Mouse (Mus musculus): ENCODE measurements at regions not wholly inside any gene's neighbourhood (a gene's known extent, or its start where the extent isn't known, plus 50 kb on each side); places are given as distances from the start of the nearest gene placed in this dataset.

DNA sequence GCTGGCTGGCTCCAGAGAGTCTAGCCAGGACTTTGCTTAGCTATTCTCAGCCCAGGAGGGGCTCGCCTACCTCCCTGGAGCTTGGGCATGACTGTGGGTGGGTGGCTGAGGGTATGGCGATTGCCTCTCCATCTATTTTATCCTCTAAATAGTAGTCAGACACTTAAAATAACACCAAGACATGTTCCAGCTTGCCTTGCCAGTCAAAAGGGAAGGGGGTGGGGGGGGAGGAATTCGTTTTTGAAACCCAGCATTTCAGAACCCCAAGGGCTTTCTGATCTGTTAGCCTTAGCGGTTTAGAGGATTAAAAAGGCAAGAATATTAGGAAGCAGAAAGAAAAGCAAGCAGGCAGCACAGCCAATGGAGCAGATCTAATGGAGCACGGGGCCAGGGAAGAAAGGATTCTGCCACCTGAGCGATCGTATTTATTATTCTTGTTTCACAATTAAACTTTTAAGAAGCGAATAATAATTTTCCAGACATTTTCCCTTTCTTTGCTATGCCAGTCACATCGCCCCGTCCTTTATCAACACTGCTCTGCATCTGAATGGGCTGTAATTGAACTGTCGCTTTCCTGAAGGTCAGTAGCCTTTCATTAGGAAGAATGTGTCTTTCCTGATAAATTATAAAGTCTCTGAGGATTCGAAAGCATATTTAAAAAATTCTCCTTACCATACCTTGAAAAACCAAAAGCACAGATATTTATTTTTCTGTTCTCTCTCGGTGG, 417.3 kb upstream of the Id4 start:
- TF ChIP-seq USF1 (IDR thresholded peaks at IDR 0.05; ENCODE audit: low read depth) (no peak), MAX (IDR thresholded peaks at IDR 0.05) (no peak), CTCF (IDR thresholded peaks at IDR 0.05; ENCODE audit: control insufficient read depth, insufficient read depth, insufficient read length) (no peak), MYOD1 (IDR thresholded peaks at IDR 0.05; ENCODE audit: control insufficient read depth, insufficient read length, low read depth) (no peak), MYOG (IDR thresholded peaks at IDR 0.05; ENCODE audit: control insufficient read depth, extremely low read depth, insufficient read length) (no peak), FOSL1 (IDR thresholded peaks at IDR 0.05; ENCODE audit: insufficient read depth, low read length, poor library complexity, severe bottlenecking) (no peak), CEBPB (IDR thresholded peaks at IDR 0.05; ENCODE audit: low read depth) (no peak)
- H3K27me3 ChIP-seq (ENCODE audit: control insufficient read depth, insufficient read depth, insufficient read length), result peaks cover 3% of the 10 kb centered on the region
- no peak overlapping the region for H3ac ChIP-seq (ENCODE audit: control insufficient read depth, insufficient read length, low read depth)
- H3K79me2 ChIP-seq (ENCODE audit: control insufficient read depth, insufficient read depth), result no peaks in the 10 kb centered on the region
- H3K36me3 ChIP-seq (ENCODE audit: control insufficient read depth, insufficient read depth), result no peaks in the 10 kb centered on the region
- no peak overlapping the region for H3K4me3 ChIP-seq (ENCODE audit: insufficient read depth, poor library complexity, severe bottlenecking)
- no peaks in the 10 kb centered on the region for H3K79me3 ChIP-seq (ENCODE audit: low read depth)

DNA sequence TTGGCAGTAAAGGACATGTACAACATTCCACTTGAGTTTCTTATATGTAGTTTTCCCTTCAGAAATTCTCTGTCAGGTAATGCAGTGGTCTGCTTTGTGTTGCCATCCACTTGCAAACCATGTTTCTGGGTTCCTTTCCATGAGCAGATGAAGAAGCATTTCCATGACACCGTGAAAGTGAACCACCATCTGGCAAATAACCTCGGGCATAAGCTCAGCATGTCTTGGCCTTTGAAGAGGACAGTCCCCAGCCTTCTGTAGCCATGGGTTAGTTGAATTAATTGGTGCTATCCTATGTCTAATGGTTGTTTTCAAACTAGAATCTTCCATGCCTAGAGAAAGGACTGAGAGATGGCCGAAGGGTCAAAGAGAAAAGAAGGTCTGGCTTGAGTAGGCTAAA, 414.3 kb upstream of the Id4 start:
- H3ac ChIP-seq (ENCODE audit: control insufficient read depth, insufficient read length, low read depth), result no peak overlapping the region
- no peaks in the 10 kb centered on the region for H3K79me2 ChIP-seq (ENCODE audit: control insufficient read depth, insufficient read depth)
- no peak overlapping the region for H3K4me3 ChIP-seq (ENCODE audit: insufficient read depth, poor library complexity, severe bottlenecking)
- H3K27me3 ChIP-seq (ENCODE audit: control insufficient read depth, insufficient read depth, insufficient read length), result peaks cover 3% of the 10 kb centered on the region
- H3K36me3 ChIP-seq (ENCODE audit: control insufficient read depth, insufficient read depth), result no peaks in the 10 kb centered on the region
- H3K79me3 ChIP-seq (ENCODE audit: low read depth), result no peaks in the 10 kb centered on the region
- TF ChIP-seq MYOD1 (IDR thresholded peaks at IDR 0.05; ENCODE audit: control insufficient read depth, insufficient read length, low read depth), result no peak
- TF ChIP-seq MAX (IDR thresholded peaks at IDR 0.05), result no peak
- TF ChIP-seq USF1 (IDR thresholded peaks at IDR 0.05; ENCODE audit: low read depth), result no peak
- TF ChIP-seq MYOG (IDR thresholded peaks at IDR 0.05; ENCODE audit: control insufficient read depth, extremely low read depth, insufficient read length), result no peak
- TF ChIP-seq FOSL1 (IDR thresholded peaks at IDR 0.05; ENCODE audit: insufficient read depth, low read length, poor library complexity, severe bottlenecking), result no peak
- no peak for TF ChIP-seq CEBPB (IDR thresholded peaks at IDR 0.05; ENCODE audit: low read depth)
- no peak for TF ChIP-seq CTCF (IDR thresholded peaks at IDR 0.05; ENCODE audit: control insufficient read depth, insufficient read depth, insufficient read length)

DNA sequence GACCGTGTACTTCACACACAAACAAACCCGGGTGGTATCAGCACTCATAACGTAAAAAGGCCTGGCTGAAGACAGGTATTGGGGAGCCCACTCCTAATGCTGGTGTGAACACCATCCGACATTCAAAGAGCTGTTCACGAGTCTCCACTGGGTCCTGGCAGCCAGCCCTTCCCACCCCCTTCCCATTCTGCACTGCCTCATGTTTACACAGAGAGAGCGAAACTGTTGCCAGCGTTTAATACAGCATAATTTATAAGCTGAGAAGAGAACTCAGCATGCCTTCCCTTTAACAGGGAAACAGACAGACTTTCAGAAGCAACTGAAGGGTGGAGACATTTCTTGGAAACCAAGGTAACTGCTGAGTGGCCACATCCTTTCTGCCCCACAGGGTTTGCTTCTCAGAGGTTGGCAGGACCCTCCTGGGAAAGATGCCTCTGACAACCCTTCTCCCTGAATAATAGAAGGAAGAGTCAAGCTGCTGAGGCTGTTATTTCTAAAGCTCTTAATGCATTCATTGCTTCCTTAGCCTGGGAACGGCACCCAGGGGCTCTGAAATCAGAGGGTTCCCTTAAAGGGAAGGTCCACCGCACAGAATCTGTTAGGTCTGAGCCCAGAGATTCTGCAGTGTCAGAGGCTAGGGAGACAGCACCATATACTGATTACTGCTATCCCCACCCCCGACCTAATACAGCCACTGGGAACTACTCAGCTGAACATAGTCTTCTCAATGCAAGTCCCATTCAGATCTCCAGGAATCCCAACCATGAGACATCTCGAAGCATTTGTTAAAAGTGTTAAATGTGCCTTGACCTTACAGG, 412.4 kb upstream of the Id4 start:
- H3ac ChIP-seq (ENCODE audit: control insufficient read depth, insufficient read length, low read depth), result no peak overlapping the region
- H3K79me3 ChIP-seq (ENCODE audit: low read depth), result no peaks in the 10 kb centered on the region
- no peaks in the 10 kb centered on the region for H3K79me2 ChIP-seq (ENCODE audit: control insufficient read depth, insufficient read depth)
- no peak for TF ChIP-seq FOSL1 (IDR thresholded peaks at IDR 0.05; ENCODE audit: insufficient read depth, low read length, poor library complexity, severe bottlenecking)
- no peak for TF ChIP-seq CTCF (IDR thresholded peaks at IDR 0.05; ENCODE audit: control insufficient read depth, insufficient read depth, insufficient read length)
- no peak for TF ChIP-seq USF1 (IDR thresholded peaks at IDR 0.05; ENCODE audit: low read depth)
- TF ChIP-seq MAX (IDR thresholded peaks at IDR 0.05), result no peak
- no peak for TF ChIP-seq CEBPB (IDR thresholded peaks at IDR 0.05; ENCODE audit: low read depth)
- TF ChIP-seq MYOD1 (IDR thresholded peaks at IDR 0.05; ENCODE audit: control insufficient read depth, insufficient read length, low read depth), result no peak
- TF ChIP-seq MYOG (IDR thresholded peaks at IDR 0.05; ENCODE audit: control insufficient read depth, extremely low read depth, insufficient read length), result no peak
- peaks cover 3% of the 10 kb centered on the region for H3K27me3 ChIP-seq (ENCODE audit: control insufficient read depth, insufficient read depth, insufficient read length)
- no peak overlapping the region for H3K4me3 ChIP-seq (ENCODE audit: insufficient read depth, poor library complexity, severe bottlenecking)
- H3K36me3 ChIP-seq (ENCODE audit: control insufficient read depth, insufficient read depth), result no peaks in the 10 kb centered on the region

DNA sequence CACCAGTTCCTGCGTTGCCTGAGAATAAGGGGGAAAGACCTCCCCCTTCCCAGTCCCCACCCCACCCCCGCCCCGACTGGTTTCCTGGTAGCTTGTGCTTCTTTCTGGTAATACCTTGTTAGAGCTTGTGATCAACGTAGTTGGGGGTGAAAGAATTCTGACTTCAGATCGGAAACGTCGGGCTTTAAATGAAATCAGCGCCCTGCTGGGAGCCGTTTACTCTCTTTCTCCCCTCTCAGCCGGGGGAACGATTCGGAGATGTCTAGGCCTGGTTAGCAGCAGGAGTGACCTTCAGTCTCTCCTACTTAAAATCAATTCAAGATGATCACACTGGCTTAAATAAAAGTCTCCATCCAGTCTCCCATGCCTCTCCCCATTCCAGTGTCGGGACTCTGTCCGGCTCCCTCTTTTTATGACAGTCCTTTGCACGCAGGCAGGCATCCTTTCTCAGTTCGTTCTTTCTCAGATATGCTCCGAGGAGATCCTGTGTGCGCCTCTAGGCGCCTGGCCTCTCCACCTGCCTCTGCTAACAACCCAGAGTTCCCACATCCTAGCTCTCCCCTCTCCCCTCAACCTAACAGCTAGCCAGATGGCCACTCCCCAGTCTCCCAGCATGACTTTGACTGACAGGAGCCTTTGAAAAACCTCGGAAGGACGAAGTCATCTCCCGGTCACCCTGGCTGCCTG, 405.5 kb upstream of the Id4 start:
- no peak overlapping the region for H3K4me3 ChIP-seq (ENCODE audit: insufficient read depth, poor library complexity, severe bottlenecking)
- H3K27me3 ChIP-seq (ENCODE audit: control insufficient read depth, insufficient read depth, insufficient read length), result peaks cover 5% of the 10 kb centered on the region
- H3K36me3 ChIP-seq (ENCODE audit: control insufficient read depth, insufficient read depth), result no peaks in the 10 kb centered on the region
- no peak overlapping the region for H3ac ChIP-seq (ENCODE audit: control insufficient read depth, insufficient read length, low read depth)
- no peaks in the 10 kb centered on the region for H3K79me2 ChIP-seq (ENCODE audit: control insufficient read depth, insufficient read depth)
- H3K79me3 ChIP-seq (ENCODE audit: low read depth), result no peaks in the 10 kb centered on the region
- TF ChIP-seq CEBPB (IDR thresholded peaks at IDR 0.05; ENCODE audit: low read depth) (no peak), MYOD1 (IDR thresholded peaks at IDR 0.05; ENCODE audit: control insufficient read depth, insufficient read length, low read depth) (no peak), USF1 (IDR thresholded peaks at IDR 0.05; ENCODE audit: low read depth) (no peak), MAX (IDR thresholded peaks at IDR 0.05) (no peak), CTCF (IDR thresholded peaks at IDR 0.05; ENCODE audit: control insufficient read depth, insufficient read depth, insufficient read length) (no peak), MYOG (IDR thresholded peaks at IDR 0.05; ENCODE audit: control insufficient read depth, extremely low read depth, insufficient read length) (no peak)

DNA sequence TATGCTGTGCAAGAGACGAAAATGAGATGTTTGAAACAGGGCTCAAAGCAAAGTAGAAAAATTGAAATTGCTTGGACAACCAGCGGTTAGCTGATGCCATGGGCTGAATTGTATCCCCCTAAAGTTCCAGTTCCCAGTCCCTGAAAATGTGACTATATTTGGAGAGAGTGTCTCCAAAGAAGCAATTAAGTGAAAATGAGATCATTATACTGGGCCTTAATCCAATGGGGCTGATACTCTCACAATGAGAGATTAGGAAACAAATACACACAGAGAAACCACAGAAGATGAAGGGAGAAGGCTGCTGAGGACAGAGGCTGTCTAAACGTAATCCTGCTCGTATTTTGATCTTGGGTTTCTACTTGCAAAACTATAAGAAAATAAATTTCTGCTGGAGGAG, 402.1 kb upstream of the Id4 start:
- Histone ChIP-seq H3K36me3 (ENCODE audit: control insufficient read depth, insufficient read depth) (no peaks in the 10 kb centered on the region), H3K79me2 (ENCODE audit: control insufficient read depth, insufficient read depth) (no peaks in the 10 kb centered on the region), H3K27me3 (ENCODE audit: control insufficient read depth, insufficient read depth, insufficient read length) (peaks cover 5% of the 10 kb centered on the region), H3ac (ENCODE audit: control insufficient read depth, insufficient read length, low read depth) (no peak overlapping the region), H3K4me3 (ENCODE audit: insufficient read depth, poor library complexity, severe bottlenecking) (no peak overlapping the region), H3K79me3 (ENCODE audit: low read depth) (no peaks in the 10 kb centered on the region)
- TF ChIP-seq MYOD1 (IDR thresholded peaks at IDR 0.05; ENCODE audit: control insufficient read depth, insufficient read length, low read depth), result no peak

Measured in C2C12 (cell line).